Mouse (Mus musculus) lung, postnatal 0 days (tissue): Measurements from ENCODE around the gene Brdt.

ENCODE experiments used
- CTCF ChIP-seq: IDR thresholded peaks from 2 replicates; pipeline ENCODE4 v1.5.1; 2016; ENCODE audit warnings: antibody characterized with exemption, mild to moderate bottlenecking
- EP300 ChIP-seq: IDR thresholded peaks from 2 replicates; pipeline ENCODE4 v1.6.1; 2016; ENCODE audit warnings: antibody characterized with exemption, mild to moderate bottlenecking, control low read depth

- TF ChIP-seq CTCF: no peak
- no peak for TF ChIP-seq EP300
These were observed 40.4 kb downstream of the Brdt start for GRCm38 (mm10) chr5:107371335-107371734.
